Mouse (Mus musculus) liver, postnatal 0 days (tissue): Measurements from ENCODE around the gene Nxf3. TPM values are rescaled to one million over a fixed set of nuclear protein-coding genes. Genes with fewer than 3 reads are reported as not detected.
"Not testable (repeated sequence)": the region's sequence is repeated elsewhere in the genome, so short reads cannot be mapped to it uniquely, and the experiment has no call there.

Experiments
- ATAC-seq: fragments of 200-750 bp; cut with Nextera tagmentation; 2 replicates; pipeline ENCODE4 v1.8.0; 2017; ENCODE audit warnings: mild to moderate bottlenecking, moderate library complexity
- DNase-seq: peaks from one replicate; pipeline ENCODE4 v3.0.0-alpha.2; 2016
- H3K27ac ChIP-seq: fragments of 300-500 bp; sonication (generic); 2 replicates; pipeline ENCODE4 v1.5.1; 2014; ENCODE audit warnings: antibody characterized with exemption, moderate library complexity, mild to moderate bottlenecking, low read depth
- H3K27me3 ChIP-seq: fragments of 300-500 bp; sonication (generic); 2 replicates; pipeline ENCODE4 v1.6.1; 2014; ENCODE audit warnings: low read length, control low read depth, mixed read lengths; ENCODE audit not compliant: insufficient read depth
- H3K36me3 ChIP-seq: fragments of 300-500 bp; sonication (generic); replicated peaks from 2 replicates; pipeline ENCODE4 v1.6.1; 2014; ENCODE audit warnings: mild to moderate bottlenecking, control low read depth, low read length, moderate library complexity, mixed read lengths; ENCODE audit not compliant: insufficient read depth
- H3K4me1 ChIP-seq: fragments of 300-500 bp; sonication (generic); 2 replicates; pipeline ENCODE4 v1.6.1; 2014; ENCODE audit warnings: antibody characterized with exemption, mild to moderate bottlenecking, control low read depth; ENCODE audit not compliant: insufficient read depth
- H3K4me2 ChIP-seq: fragments of 300-500 bp; sonication (generic); 2 replicates; pipeline ENCODE4 v1.6.1; 2014; ENCODE audit warnings: low read depth, mild to moderate bottlenecking, low read length, moderate library complexity, mixed read lengths
- H3K4me3 ChIP-seq: fragments of 300-500 bp; sonication (generic); 2 replicates; pipeline ENCODE4 v1.5.1; 2014; ENCODE audit warnings: low read depth, low read length
- H3K9ac ChIP-seq: fragments of 300-500 bp; sonication (generic); replicated peaks from 2 replicates; pipeline ENCODE4 v1.6.1; 2014; ENCODE audit warnings: mild to moderate bottlenecking, moderate library complexity
- H3K9me3 ChIP-seq: fragments of 300-500 bp; sonication (generic); 2 replicates; pipeline ENCODE4 v1.6.1; 2016; ENCODE audit warnings: mild to moderate bottlenecking, control low read depth, low read length, mixed read lengths
- CTCF ChIP-seq: sonication (generic); IDR thresholded peaks from 2 replicates; pipeline ENCODE4 v1.5.1; 2016; ENCODE audit warnings: antibody characterized with exemption, low read depth
- EP300 ChIP-seq: IDR thresholded peaks from 2 replicates; pipeline ENCODE4 v1.6.1; 2016; ENCODE audit warnings: antibody characterized with exemption, low read depth, mild to moderate bottlenecking
- WGBS: fragments of 180-500 bp; shearing (Covaris S2); extraction: QIAGEN DNeasy Blood & Tissue Kit; methylation state at CpG from one replicate; pipeline ENCODE4 v1.1.7; 2014; ENCODE audit not compliant: insufficient replicate concordance; 5-methylcytosine and 5-hydroxymethylcytosine counted together
- polyA plus RNA-seq: library from polyadenylated mRNA; unstranded; fragments of >200 nt; fragmentation: Nextera tagmentation; extraction: Ambion mirVana; gene quantifications from 2 replicates; pipeline ENCODE4 v1.2.1, GENCODE M21; 2015

The Nxf3 gene
- polyA plus RNA-seq, 1 experiment from 2014 or later: 0.09 TPM

GRCm38 (mm10) chrX:136104724-136105088 is 19.7 kb upstream of the Nxf3 start:
- DNase-seq (no peak), ATAC-seq (no peak)
- no peak overlapping the region for H3K4me3 ChIP-seq
- WGBS: 74% methylated on average over 3 of the region's 3 CpGs
- H3K4me1 ChIP-seq: no peaks in the 10 kb centered on the region
- H3K27ac ChIP-seq: no peak overlapping the region
- H3K36me3 ChIP-seq: no peaks in the 10 kb centered on the region
- no peaks in the 10 kb centered on the region for H3K9me3 ChIP-seq
- no peaks in the 10 kb centered on the region for H3K27me3 ChIP-seq
- TF ChIP-seq CTCF (no peak), EP300 (no peak)
- no peak overlapping the region for H3K4me2 ChIP-seq
- H3K9ac ChIP-seq: no peak overlapping the region

- no peaks in the 10 kb centered on the region for H3K27me3 ChIP-seq
- ATAC-seq: no peak
- no peak overlapping the region for H3K4me3 ChIP-seq
- no peak overlapping the region for H3K27ac ChIP-seq
- no peak overlapping the region for H3K9ac ChIP-seq
- H3K36me3 ChIP-seq: no peaks in the 10 kb centered on the region
- no peak for DNase-seq
- no peaks in the 10 kb centered on the region for H3K4me1 ChIP-seq
- TF ChIP-seq CTCF: no peak
- TF ChIP-seq EP300: no peak
- WGBS: 67% methylated on average over 4 of the region's 4 CpGs
- no peak overlapping the region for H3K4me2 ChIP-seq
- H3K9me3 ChIP-seq: no peaks in the 10 kb centered on the region
Observed at GRCm38 (mm10) chrX:136104046-136104723, 19.1 kb upstream of the Nxf3 start.

GRCm38 (mm10) chrX:136094421-136094820 is 9.4 kb upstream of the Nxf3 start:
- no peaks in the 10 kb centered on the region for H3K4me1 ChIP-seq
- no peak overlapping the region for H3K27ac ChIP-seq
- TF ChIP-seq CTCF (no peak), EP300 (no peak)
- H3K36me3 ChIP-seq: no peaks in the 10 kb centered on the region
- no peak overlapping the region for H3K4me2 ChIP-seq
- H3K9ac ChIP-seq: no peak overlapping the region
- no peaks in the 10 kb centered on the region for H3K27me3 ChIP-seq
- no peak for DNase-seq
- WGBS: 75% methylated on average over 2 of the region's 2 CpGs
- no peak overlapping the region for H3K4me3 ChIP-seq
- no peaks in the 10 kb centered on the region for H3K9me3 ChIP-seq
- no peak for ATAC-seq

- TF ChIP-seq EP300 (no peak), CTCF (no peak)
- Histone ChIP-seq H3K9me3 (no peaks in the 10 kb centered on the region), H3K4me1 (no peaks in the 10 kb centered on the region), H3K36me3 (no peaks in the 10 kb centered on the region), H3K27me3 (no peaks in the 10 kb centered on the region), H3K27ac (no peak overlapping the region; the same call in 1 of the 2 replicates), H3K4me2 (no peak overlapping the region), H3K4me3 (no peak overlapping the region), H3K9ac (no peak overlapping the region)
- ATAC-seq (peak; percentile 85), DNase-seq (no peak)
- 17% methylated on average over 2 of the region's 2 CpGs for WGBS
Observed at GRCm38 (mm10) chrX:136092497-136093279, 7.6 kb upstream of the Nxf3 start.

DNA sequence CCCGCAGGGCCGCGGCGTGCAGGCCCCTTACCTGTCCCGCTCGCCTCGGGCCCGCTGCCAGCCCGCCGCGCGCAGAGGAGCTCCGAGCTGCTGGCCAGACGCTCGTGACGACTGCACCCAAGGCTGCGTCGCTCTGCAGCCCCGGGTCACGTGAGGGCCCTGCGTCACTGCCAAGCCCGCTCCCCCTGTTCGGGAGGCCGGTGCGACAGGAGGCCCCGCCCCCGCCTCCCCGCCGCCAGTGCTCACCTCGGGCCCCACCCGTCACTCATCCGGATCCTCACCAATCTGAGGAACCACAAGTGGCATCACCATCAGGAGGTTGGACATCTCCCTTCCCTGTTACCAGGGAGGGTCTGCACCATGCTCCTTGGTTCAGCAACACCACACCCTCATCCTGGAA is 17.0 kb downstream of the Nxf3 start, which contains the start of gene Bex2:
Gene Bex2 (minus strand): TSS at position 217 of the 400 bp plus-strand sequence.
- H3K9me3 ChIP-seq, H3K27me3 ChIP-seq, H3K27ac ChIP-seq, DNase-seq, H3K36me3 ChIP-seq, H3K4me1 ChIP-seq, H3K9ac ChIP-seq: not testable (repeated sequence)
- peak within 1 kb of the TSS; percentile 42 for H3K4me2 ChIP-seq
- WGBS: no CpG with 5 or more reads among the region's 32 CpGs
- peak; percentile 98 for ATAC-seq
- peak within 1 kb of the TSS; percentile 34 for H3K4me3 ChIP-seq

DNA sequence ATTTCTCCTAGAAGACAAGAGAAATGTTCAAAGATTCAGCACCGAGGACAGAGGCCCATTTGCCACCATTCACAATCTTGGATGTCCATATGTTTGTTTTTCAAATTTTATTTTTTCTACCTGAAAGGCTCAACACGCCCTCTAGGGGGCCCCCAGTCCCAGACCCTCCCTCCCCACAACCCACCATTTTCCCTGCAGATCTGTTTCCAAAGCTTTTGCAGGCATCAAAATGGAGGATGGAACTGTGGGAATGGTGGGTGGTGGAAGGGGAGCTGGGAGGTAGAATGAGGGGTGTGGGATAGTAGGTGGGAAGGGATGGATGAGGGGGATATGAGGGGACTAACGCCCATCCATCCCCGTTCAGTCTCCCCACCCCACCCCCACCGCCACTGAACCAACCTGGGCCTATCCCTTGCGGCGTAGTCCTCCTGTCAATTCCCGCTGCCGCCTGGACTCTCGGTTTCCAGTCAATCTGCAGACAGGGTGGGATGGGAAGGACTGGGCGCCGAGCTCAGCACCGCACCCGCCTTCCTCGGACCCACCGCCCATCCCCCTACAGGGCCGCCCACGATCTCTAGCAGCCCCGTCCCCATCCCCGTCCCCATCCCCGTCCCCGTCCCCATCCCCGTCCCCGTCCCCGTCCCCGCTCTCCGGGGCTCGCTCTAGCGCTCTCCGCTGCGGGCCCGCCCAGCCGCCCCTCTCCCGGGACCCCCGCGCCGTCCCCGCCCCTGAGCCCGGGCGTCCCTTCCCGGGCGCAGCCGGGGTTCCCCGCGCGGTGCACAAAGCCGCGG is 17.7 kb downstream of the Nxf3 start:
- not testable (repeated sequence) for H3K27ac ChIP-seq, H3K9ac ChIP-seq, H3K4me1 ChIP-seq, H3K27me3 ChIP-seq, H3K9me3 ChIP-seq, H3K36me3 ChIP-seq
- ATAC-seq: peak; percentile 40
- Histone ChIP-seq H3K4me3 (peak overlapping the region; percentile 34), H3K4me2 (peak overlapping the region; percentile 42)
- DNase-seq: peak; percentile 13
- 17% methylated on average over 2 of the region's 48 CpGs for WGBS
